Mouse (Mus musculus) cerebellum, adult 11 months (tissue): Measurements from ENCODE around the gene Kif1c.
"Not testable (repeated sequence)": the region's sequence is repeated elsewhere in the genome, so short reads cannot be mapped to it uniquely, and the experiment has no call there.

ENCODE experiments used
- DNase-seq: peaks from one replicate; pipeline ENCODE4 v3.0.0; 2022

The Kif1c gene

GRCm38 (mm10) chr11:70747876-70748545 is 47.7 kb downstream of the Kif1c start:
- no peak for DNase-seq

- no peak for DNase-seq
These were observed 52.1 kb downstream of the Kif1c start for GRCm38 (mm10) chr11:70752337-70753017.

DNA sequence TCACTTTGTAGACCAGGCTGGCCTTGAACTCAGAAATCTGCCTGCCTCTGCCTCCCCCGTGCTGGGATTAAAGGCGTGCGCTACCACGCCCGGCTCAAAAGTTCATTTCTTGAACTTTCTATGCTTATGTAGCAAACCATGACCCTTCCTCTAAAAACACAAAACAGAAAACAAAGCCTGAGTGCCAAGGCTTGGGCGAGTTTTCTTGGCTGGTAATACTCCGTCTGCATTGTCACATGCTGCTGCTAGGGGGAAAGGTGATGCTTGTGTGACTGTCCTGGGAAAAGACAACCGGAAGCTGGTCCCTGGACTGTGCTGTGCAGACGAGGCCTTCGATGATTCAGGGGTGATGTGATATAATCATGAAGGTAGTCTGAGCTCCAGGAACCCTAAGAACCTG is 52.8 kb downstream of the Kif1c start:
- DNase-seq = no peak

- no peak for DNase-seq
These were observed 54.1 kb downstream of the Kif1c start for GRCm38 (mm10) chr11:70754476-70754875.

DNA sequence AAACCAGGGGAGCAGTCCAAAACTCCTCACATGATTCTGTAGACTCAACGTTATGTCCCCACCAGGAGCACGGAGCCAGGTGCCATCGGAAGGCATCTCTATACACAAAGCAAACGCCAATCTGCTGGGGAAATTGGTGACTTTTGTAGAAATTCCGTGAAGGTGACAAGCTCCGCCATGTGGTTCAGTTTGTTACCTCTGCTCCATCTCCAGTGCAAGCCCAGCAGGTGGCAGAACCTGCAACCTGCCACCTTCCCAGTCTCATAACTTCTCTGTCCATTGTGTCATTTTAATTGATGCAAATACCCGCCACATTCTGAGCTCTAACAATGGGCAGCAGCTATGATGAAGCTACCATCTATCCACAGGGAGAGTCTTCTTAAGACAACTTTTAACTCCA is 54.6 kb downstream of the Kif1c start:
- DNase-seq = no peak

DNA sequence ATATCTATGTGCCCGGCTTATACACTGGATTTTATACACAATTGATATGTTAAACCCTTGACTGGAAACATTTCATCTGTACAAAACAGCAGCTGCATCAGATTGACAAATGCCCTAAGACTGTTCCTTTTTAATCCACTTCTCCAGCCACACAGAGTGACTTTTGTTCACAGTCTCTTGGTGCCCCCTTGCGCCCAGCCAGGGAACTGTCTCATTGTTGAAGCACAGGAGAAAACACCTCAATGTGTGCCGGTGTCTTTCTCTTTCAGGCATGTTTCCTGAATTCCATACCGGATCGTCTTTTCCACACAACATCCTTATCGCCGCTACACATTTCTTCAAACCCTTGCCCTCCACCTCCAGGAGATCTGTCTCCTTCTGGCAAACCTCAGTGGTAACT is 55.3 kb downstream of the Kif1c start:
- DNase-seq = peak; percentile 63

- DNase-seq = not testable (repeated sequence)
These were observed 60.1 kb downstream of the Kif1c start for GRCm38 (mm10) chr11:70760446-70760845.

DNA sequence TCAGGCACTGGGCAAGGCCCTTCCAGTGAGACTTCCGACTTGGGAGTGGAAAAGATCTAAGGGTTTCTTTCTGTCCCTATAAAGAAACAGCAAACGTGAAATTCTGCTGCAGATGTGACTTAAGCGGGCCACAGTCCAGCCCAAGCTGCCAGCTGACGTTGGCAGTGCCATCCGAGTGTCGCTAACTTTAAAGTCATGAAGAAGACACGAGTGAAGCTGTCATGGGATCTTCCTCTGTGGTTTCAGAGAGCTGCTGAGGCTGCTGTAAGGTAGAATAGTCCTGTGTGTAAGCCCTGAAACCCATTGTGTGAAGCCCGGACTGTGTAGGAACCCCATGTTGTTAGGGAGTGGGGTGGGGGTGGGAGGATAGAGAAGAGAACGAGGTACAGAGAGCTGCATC is 62.3 kb downstream of the Kif1c start:
- no peak for DNase-seq

GRCm38 (mm10) chr11:70763582-70763935 is 63.2 kb downstream of the Kif1c start:
- DNase-seq = no peak

- peak; percentile 77 for DNase-seq
These were observed 63.8 kb downstream of the Kif1c start, which contains the start of gene Zfp3 for GRCm38 (mm10) chr11:70763936-70764808. TSS of gene Zfp3 (plus strand) at chr11:70764209.

GRCm38 (mm10) chr11:70765776-70766445 is 65.6 kb downstream of the Kif1c start:
- DNase-seq = no peak

DNA sequence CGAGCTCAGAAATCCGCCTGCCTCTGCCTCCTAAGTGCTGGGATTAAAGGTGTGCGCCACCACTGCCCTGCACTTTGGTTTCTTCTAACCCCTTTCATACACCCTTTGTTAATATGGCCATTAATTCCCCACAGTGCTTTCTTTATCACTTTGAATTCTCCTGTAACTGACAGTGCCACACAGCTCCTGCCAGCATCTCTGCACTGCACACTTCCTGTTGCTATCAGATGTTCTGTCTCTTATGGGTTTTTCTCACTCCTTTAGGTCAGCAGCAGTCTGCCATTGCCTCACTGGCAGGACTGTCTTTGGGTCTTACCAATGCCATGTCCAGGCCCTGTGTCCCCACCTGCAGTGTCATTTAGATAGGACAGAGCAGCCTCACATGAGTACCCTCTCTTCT is 70.5 kb downstream of the Kif1c start:
- DNase-seq = no peak

DNA sequence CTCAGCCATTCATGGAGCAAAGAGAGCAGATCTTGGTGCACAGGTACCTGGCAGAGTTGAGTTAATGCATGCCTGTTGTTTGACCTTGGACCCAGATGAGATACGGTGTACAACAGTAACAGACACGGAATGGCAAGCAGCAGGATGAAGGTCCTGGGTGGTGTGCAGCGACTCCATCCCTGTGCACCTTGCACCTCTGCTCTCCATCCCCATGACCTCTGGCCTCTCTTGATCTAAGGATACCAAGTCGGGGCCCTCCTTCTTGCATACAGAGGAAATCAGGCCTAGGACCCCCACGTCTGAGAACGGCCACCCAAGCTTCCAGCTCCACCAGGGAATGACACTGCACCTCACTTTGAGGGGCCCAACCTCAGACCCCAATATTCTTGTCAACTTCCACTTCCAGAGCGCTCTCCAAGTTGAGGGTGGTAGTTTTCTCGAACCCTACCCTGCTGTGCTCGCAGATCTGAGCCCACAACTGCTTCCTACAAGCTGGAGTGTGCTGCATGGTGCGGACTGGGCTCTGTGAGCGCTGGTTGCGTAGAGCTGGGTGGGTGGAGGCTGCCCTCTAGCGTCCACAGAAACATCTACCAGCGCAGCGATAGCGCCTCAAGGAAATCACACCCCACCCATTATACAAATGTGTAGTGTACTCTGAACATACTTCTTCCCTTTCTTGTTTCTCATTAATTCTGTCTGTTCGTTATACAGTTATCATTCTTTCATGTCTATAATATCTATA is 76.7 kb downstream of the Kif1c start:
- peak; percentile 49 for DNase-seq

DNA sequence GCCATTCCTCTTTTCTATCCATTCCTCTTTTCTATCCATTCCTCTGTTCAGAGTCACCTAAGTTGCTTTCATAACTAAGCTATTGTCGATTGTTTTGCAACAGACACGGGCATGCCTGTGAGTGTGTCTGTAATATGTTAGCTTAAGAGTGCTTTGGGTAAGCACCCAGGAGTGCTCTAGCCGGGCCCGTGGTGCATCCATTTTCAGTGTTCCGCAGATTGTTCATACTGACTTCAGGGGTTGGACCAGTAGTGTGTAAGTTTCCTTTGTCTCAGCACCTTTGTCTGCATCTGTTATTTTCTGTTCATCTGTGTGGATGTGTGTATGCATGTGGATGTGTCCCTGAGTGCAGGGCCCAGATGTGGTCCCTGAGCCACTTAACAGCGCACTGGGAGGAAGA is 77.3 kb downstream of the Kif1c start:
- no peak for DNase-seq

GRCm38 (mm10) chr11:70778058-70778457 is 77.7 kb downstream of the Kif1c start:
- not testable (repeated sequence) for DNase-seq
